Mouse (Mus musculus): ENCODE measurements around the gene Vsnl1. TPM values are rescaled to one million over a fixed set of nuclear protein-coding genes. Genes with fewer than 3 reads are reported as not detected.

Vsnl1 gene
- total RNA-seq, 2 experiments from 2014 or later, result 447 to 452 TPM

GRCm38 (mm10) chr12:11279886-11280285 lies 156.5 kb downstream of the Vsnl1 start:
- no peak for DNase-seq (ENCODE audit: low spot score in 2 of 2)

GRCm38 (mm10) chr12:11277207-11277606 lies 159.2 kb downstream of the Vsnl1 start:
- DNase-seq (ENCODE audit: low spot score in 2 of 2), result no peak

GRCm38 (mm10) chr12:11276632-11277031 lies 159.8 kb downstream of the Vsnl1 start:
- DNase-seq (ENCODE audit: low spot score in 2 of 2), result no peak

Small RNAs within 50 kb of the gene (microRNA-seq; reads per million reads assigned to microRNA genes)
- 0 reads per million in 2 experiments for gene Mir7675

Other genes with a start within 250 kb of the Vsnl1 start
- gene Msgn1, start 227.6 kb downstream of the Vsnl1 start, total RNA-seq (2021), result not detected
- gene Gen1, start 170.8 kb downstream of the Vsnl1 start, total RNA-seq (2021), result 1 to 10 TPM; 2.1 to 2.6 TPM
- gene Smc6, start 170.7 kb downstream of the Vsnl1 start, total RNA-seq (2021), result 10 to 100 TPM; 26.9 to 29.0 TPM
- 1 to 10 TPM in 1 of 2 experiments, under 1 TPM in 1; 0.72 to 1.0 TPM for gene Rad51ap2, start 19.5 kb upstream of the Vsnl1 start, total RNA-seq (2021)